Mouse (Mus musculus): Measurements from ENCODE around the gene Tbl2.

Gene Tbl2

DNA sequence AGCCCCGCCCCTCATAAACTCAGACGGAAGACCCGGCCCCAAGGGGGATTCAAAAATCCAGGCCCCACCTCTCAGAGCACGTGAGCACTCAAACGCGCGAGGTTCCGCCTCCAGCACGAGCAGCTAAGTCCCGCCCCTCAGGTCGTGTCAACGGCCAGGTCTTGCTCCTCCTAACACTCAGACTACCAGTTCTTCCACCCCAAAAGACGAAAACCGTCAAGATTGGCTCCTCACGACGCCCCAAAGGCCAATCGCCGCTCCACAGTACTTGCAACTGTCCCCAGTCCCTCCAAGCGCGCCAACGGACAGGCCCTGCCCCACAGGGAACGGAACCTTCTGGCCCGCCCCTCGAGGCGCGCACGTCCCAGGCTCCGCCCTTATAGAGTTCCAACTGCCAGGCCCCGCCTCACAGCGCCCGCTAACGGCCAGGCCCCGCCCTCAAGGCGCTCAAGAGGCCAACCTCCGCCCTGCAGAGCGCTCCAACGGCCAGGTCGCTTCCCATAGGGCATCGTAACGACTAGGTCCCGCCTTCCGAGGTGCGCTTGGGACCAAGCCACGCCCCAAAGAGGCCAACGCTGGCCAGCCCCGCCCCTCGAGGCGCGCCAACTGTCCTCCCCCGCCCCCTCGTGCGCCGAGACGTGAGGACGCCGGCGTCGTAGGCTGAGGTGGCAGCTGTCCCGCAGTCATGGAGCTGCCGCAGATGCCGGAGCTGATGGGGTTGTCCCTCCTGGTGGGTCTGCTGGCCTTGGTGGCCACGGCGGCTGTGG is at the start of gene Tbl2:
TSS of gene Tbl2 (plus strand) at position 605 of the 767 bp plus-strand sequence.
- DNase-seq, result peak; percentile 99 to 100

DNA sequence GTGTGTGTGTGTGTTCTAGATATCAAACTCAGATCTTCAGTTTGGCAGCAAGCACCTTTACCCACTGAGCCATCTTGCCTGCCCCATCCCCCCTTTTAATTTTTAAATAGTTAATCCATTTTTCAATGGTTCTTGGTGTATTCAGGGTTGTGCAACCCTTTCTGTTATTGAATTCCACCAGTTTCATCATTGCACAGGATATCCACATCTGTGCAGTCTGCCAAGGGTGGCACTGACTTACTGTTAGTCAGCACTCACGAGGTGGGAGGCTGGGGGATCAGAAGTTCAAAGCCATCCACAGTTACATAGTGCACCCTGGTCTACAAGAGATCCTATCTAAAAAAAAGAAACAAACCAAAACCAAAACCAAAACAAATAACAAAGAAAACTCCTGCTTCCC is 48.5 kb upstream of the Tbl2 start:
- DNase-seq, result no peak

DNA sequence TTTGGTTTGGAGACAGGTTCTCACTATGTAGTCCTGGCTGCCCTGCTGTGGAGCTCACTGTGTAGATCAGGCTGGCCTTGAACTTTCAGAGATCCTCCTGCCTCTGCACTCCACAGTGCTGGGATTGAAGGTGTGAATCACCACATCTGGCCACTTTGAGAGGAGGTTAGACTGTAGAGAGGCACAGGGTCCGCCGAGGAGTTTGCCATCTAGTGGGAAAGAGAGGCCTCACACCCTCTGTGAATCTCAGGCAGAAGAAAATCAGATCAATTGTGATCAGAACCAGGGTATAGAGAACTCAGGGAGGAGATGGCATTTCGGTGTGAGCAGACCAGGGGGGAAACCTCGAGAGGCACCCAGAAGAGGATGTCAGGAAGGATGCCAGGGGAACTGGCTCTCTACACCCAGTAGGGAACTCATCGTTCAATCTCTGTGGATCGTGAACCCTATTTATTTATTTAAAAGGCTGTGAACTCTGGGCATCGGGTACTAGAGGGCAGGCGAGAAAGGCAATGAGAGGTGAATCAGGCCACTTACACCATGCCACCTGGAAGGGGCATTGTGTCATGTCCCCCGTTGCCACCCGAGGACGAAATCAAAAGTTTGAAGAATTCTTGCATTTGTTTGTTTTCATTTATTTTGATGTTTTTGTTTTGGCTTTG is 45.3 kb upstream of the Tbl2 start:
- peak; percentile 38 for DNase-seq

DNA sequence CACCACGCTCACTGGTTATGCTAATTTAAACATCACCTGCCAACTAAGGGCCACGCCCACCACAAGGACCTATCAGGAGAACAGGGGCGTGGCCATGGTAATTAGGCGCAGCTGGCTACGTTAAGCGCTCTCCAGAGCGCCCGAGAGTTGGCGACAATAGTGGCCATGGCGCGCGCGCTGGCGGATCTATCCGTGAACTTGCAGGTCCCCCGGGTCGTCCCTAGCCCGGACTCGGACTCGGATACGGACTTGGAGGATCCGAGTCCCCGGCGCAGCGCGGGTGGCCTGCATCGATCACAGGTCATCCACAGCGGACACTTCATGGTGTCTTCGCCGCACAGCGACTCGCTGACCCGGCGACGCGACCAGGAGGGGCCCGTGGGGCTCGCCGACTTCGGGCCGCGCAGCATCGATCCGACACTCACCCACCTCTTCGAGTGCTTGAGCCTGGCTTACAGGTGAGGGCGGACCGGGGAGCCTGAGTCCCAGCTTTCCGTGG is 42.6 kb upstream of the Tbl2 start:
- peak; percentile 87 to 89 for DNase-seq

DNA sequence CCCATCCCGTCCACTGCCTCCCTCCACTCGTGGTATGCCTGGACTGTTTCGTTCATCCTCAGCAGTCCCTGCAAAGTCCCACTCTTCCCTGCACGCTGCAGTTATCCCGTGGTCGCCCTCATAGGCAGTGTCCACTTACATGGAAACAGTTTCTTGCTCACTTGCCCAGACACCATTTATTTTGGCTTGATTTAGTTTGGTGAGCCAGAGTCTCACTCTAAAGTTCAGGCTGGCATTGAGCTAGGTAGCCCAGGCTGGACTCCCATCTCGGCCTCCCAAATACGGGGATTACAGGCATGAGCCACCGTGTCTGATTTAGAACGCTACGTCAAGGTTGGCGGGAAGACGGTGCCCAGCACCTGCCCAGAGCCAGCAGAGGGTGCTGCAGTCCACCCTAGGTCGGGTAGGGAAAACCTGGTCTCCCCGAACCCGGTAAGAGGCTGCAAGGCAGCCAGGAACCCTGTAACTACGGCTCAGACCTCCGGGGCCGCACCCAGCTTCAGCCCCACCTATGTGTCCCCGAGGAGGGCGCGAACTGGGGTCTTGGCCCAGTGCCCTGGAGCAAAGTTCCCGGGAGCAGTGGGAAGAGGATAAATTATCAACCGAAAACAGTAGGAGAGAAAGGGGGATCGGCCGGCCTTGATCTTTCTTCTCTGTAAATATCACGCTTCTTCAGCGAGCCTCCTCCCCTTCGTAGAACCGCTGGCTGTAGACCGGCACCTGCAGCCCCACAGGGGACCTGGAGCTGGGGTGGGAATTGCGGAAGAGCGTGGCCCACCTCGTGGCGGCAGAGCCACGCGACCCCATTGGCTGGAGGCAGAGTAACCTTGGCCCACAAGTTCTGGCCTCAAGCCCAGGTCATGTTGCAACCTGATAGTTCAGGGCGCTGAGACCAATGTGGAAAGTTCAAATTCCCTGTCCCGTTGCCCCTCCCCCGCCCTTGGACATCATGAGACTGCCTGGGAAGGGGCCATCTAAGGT is 41.6 kb upstream of the Tbl2 start:
- DNase-seq, result peak; percentile 78

DNA sequence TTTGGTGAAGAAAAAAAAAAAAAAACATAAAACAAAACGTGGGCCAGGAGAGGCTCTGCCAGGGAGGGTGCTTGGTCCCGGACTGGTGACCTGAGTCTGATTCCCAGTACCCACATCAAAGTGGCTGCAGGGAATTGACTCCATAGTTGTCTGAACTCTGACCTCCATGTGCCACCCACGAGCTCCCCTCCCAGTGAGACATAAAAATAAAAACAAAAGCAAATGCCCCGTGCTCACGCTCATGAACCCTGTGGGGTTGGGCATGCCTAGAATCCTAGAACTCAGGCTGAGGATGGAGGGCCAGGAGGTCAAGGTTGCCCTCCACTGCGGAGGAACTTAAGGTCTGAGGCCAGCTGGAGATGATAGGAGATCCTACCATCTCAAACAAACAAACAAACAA is 40.4 kb upstream of the Tbl2 start:
- no peak for DNase-seq

DNA sequence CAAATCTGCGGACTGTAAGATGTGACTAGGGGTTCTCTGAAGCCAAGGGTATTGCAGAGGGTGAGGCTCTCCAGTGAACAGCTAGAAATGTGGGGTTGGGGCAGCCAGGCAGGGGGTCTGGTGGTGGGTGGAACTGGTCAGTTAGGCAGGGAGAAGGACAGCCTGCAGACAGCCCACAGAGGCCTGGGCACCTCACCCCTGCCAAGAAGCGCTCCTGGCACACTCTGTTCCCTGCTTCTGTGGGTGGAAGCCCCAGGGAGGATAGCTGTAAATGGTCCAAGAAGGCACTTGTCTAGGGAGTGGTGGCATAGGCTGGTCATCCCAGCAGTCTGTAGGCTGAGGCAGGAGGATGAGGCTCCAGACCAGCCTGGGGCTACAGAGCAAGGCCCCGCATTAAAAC is 40.0 kb upstream of the Tbl2 start:
- DNase-seq, result no peak

DNA sequence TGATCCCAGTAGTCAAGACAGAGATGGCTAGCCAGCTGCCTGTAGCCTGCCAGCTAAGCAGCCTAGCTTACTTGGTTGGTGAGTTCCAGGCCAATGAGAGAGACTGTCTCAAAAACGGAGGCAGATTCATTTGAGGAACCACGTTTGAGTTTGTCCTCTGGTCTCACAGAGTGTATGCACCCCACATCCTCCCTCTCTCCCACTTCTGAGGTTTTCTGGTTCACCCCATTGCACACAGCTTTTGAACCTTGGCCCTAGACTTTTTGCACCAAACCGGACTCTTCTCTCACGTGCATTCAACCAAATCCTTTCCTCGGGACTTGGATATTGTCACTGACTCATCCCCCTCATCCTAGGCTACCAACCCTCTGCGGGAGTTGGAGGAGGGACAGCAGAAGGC is 39.5 kb upstream of the Tbl2 start:
- no peak for DNase-seq

DNA sequence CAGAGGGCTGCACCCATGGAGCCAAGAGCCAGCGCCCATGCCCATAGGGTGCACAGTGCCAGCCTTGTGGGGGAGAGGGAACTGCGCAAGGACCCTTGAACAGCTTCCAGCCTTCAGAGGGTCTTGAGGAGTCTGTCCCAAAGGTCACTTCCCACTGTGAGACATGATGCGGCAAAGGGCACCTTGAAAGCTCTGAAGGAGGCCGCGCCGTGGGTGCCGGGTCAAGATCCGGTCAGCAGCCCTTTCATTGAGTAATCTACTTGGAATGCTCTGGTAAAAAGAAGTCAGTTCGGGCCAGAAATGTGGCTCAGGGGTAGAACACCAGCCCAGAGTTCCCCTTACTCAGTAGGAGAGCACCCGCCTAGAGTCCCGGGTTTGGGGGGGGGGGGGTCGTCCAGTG is 35.7 kb upstream of the Tbl2 start:
- no peak for DNase-seq

DNA sequence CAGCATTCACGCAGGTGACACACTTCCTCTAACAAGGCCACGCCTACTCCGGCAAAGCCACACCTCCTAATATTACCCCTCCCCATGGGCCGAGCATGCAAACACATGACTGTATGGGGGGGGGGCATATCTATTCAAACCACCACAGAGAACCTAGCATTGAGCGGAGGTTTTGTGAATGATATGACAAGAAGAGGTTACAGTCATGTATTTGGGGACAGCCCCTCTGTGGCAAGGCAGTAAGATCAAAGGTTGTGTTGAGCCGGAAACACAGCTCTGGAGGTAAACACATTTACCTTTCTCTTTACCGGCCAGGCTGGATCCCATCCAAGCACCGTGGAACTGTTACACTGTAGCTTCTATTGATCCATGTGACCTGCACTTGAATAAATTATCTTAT is 34.2 kb upstream of the Tbl2 start:
- no peak for DNase-seq

DNA sequence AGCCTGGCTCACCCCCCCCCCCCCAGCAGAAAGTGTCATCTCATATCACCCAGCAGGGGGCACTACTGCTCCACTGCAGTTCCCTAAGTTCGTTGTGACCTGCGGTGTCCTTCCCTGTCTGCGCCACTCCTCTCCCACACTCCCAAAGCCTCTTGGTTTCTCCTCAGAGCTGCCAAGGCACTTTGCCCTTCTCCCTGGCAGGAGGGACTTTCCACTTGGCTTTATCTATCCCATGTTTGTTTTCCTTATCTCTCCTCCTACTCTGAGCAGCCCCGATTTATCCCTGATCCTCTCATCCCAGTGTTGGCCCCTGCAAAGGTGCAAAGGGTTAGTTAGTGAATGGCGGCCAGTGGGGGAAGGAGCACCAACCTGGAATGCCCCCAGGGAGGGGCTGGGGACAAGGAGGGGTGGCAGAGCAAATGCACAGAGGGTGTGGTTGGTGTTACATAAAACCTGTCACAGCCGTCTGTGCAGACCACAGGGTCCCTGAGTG is 30.8 kb upstream of the Tbl2 start:
- peak; percentile 72 to 80 for DNase-seq

DNA sequence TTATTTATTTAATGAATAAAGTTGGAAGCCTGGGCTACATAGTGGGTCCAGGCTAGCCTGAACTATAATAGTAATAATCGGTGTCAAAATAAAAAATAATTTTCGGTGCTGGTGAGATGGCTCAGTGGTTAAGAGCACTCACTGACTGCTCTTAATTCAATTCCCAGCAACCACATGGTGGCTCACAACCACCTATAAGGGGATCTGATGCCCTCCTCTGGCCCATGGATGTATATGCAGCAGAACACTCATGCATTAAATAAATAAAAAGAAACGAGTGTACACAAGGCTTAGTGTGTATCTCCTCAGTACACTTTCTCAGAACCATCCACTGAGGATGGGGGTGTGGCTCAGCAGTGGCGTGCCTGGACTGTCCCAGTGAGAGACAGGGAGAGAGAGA is 28.7 kb upstream of the Tbl2 start:
- no peak for DNase-seq

DNA sequence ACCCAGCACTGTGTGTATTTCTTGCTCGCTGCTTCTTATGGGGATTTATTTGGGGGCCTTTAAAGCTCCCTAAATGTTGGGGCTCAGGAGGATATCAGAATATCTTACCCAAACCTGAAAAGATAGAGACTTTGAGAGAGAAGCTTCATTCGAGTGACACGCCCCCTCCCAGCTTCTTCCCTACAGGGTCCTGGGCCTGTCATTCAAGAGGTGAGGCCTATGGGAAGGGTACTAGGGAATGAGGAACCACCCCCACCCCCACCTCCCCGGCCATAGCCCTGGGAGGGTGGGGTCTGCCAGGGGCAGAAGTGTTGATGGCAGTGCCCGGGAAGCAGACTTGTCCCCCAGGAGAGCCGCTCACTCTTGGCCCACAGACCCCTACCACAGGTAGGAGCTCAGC is 23.3 kb upstream of the Tbl2 start:
- no peak for DNase-seq

DNA sequence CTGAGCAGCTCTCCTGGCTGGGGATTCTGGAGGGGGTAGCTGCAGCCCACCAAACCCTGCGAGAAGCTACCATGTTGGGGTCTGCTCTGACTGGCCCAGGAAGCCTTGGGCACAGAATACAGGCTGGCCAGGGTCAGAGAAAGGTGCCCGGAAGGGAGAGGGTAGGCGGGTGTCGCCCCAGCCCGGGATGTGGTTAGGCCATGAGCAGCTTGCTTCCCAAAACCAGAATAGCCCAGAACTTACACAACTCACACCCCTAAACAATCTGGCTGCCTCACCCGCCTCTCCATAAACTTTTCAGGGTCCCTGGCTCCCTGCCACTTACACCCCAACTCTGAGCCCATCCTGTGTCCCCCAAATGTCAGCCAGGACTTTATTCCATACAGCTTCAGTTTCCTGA is 21.8 kb upstream of the Tbl2 start:
- DNase-seq, result no peak

DNA sequence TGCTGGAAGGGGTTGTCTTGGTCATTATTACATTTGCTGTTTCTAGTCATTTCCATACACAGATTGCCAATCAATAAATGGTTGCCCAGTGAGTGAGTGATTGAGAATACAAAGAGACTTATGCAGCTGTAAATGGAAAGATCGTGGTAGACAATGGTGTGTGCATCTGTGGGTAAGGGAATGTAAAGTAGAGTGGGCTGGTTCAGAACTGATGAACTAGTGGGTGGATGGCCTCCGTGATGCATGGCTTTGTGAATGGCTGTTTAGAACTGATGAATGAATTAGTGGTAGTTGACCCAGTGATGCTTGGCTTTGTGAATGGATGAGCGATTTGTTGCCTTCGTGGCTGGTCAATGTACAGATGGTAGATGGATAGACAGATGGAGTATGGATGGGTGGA is 19.7 kb upstream of the Tbl2 start:
- no peak for DNase-seq

DNA sequence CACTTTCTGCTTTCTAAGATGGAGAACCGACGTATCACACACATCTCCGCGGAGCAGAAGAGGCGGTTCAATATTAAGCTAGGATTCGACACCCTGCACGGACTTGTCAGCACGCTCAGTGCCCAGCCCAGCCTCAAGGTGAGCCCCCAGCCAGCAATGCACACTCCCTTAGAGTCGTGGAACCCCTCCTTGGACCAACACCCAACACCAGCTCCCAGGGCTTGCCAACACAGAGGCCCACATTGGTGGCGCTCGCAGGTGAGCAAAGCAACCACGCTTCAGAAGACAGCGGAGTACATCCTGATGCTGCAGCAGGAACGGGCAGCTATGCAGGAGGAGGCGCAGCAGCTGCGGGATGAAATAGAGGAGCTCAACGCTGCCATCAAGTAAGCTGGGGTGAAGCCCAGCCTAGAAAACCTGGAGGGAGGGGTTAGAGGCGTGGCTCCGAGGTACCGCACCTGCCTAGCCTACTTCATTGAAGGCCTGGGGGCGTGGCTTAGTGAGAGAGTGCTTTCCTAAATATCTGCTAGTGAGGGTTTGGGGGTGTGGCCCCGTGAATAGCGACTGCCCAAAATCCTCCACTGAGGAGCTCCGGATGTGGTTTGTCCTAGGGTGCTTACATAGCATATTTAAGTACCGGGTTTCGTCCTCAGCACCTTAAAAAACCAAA is 15.6 kb upstream of the Tbl2 start:
- peak in 1 of 2 experiments; percentile 30 for DNase-seq

DNA sequence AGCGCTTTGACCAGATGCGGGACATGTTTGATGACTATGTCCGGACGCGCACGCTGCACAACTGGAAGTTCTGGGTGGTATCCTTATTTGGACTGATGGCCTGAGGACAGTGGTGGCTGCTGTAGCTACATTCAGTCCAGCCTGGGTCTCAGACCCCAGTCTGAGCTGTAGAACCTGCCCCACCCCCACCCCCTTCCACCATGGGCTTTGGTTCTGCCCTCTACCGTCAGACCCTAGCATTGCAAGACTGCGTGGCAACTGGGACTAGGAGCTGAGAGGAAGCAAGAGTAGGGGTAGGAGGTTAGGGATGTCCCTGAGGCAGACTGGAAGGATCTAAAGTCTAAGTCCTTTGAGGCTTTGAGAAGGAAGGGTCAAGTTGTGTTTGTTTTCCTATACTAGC is 14.9 kb upstream of the Tbl2 start:
- peak; percentile 39 to 51 for DNase-seq

DNA sequence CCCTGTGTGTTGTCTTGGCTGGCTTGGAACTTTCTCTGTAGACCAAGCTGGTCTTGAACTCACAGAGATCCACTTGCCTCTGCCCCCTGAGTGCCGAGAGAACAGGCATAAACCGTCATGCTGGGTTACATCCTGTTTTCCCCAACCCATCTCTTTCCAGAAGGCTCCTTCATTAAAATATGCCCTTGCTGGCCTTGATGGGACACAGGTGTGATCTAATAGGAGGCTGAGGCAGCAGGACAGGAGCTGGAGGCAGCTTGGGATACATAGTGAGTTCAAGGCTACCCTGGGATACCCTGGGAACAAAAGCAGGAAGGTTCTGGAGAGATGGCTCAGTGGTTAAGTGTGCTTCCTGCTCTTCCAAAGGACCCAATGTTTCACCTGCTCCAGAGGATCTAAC is 9.6 kb upstream of the Tbl2 start:
- DNase-seq, result no peak

DNA sequence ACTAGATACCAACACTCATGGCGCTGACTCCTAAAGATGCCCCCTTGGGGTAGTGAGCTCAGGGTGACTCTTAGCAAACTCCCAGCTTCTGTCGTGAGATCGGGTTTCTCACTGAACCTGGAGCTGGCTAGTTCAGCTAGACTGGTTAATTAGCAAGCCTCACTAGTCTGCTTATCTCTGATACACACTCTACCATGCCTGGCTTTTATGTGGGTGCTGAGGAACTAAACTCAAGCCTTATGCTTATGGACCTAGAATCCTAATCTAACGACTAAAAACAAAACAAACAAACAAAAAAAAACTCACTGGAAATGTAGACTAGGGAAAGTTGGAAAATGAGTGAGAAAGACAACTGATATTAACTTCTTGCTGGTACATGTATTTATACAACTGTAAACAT is 5.0 kb upstream of the Tbl2 start:
- no peak for DNase-seq

DNA sequence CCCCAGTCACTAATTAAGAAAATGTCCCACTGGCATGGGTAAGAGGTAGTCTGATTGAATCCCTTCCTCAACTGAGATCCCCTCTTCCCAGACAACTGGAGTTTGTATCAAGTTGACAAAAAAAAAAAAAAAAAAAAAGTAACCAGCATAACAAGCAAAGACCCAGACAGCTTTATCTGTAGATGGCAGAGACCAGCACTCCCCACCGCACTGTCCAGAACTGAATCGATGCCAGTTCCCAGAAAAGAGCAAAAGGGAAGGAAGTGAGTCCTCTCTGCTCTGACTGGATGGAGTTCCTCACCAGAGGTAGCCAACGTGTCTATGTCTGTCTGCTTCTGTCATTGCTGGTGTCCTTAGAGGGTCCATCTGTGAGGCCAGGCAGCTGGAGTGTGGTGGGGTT is 3.9 kb upstream of the Tbl2 start:
- no peak for DNase-seq

DNA sequence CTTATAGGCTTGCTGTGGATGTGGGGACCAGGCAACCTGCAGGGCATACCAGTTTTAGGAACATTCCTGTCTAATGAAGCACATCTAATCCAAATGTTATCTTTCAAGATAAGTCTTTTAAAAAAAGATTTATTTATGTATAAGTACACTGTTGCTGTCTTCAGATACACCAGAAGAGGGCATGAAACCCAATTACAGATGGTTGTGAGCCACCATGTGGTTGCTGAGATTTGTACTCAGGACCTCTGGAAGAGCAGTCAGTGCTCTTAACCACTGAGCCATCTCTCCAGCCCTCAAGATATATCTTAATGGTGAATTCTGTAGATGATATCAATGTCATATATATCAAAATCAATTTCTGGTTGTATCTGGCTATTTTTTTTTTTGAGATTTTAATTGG is 3.5 kb upstream of the Tbl2 start:
- no peak for DNase-seq

DNA sequence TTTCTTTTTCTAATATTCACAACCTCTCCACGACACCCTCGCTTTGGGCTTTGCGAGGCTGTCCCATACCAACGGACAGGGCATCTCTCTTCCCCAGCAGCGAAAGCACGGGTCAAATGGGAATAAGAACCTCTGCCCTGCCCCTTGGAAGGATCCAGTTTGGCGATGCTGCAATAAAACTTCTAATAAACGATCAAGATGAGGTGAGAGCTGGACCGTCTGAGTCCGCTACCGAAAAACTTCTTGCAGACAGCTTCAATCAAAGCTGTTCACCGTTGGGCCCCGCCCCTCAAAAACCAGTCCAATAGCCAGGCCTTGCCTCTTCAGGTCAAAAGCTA is 773 bp upstream of the Tbl2 start:
- no peak for DNase-seq

DNA sequence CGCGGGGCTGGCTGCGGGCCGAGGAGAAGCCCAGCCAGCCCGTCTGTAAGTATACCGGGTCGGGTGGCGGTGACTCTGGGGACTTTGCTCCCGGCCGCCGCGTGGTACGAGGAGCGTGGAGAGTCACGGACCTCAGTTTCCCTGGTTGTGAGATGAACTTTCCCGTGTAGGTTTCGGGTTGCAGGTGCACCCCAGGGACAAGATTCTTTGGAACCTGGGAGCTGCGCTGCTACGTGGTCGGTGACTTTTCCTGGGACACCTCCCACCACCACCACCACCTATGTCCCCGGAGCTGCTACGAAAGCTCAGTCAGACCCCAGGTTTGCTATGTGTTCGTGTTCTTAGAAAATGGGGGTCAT is 342 bp downstream of the Tbl2 start:
- no peak for DNase-seq
